Mouse (Mus musculus): Measurements from ENCODE around the gene Rtraf. TPM values are rescaled to one million over a fixed set of nuclear protein-coding genes. Genes with fewer than 3 reads are reported as not detected.
A peak's percentile ranks its signal among the peaks of the same experiment; 100 is the strongest.

Rtraf gene
- total RNA-seq, 2 experiments from 2014 or later: 67.2 to 70.5 TPM

- no peak for DNase-seq
These were observed 22.0 kb downstream of the Rtraf start for GRCm38 (mm10) chr14:19801474-19802215.

GRCm38 (mm10) chr14:19800485-19800884, 23.1 kb downstream of the Rtraf start:
- no peak for DNase-seq

GRCm38 (mm10) chr14:19796541-19797304, 26.9 kb downstream of the Rtraf start:
- no peak for DNase-seq

GRCm38 (mm10) chr14:19794881-19795280, 28.7 kb downstream of the Rtraf start:
- DNase-seq: no peak

- DNase-seq: no peak
These were observed 35.2 kb downstream of the Rtraf start for GRCm38 (mm10) chr14:19788443-19788842.

- no peak for DNase-seq
These were observed 37.6 kb downstream of the Rtraf start for GRCm38 (mm10) chr14:19785797-19786588.

GRCm38 (mm10) chr14:19777945-19778344, 45.7 kb downstream of the Rtraf start:
- no peak for DNase-seq

GRCm38 (mm10) chr14:19777365-19777764, 46.3 kb downstream of the Rtraf start:
- no peak for DNase-seq

GRCm38 (mm10) chr14:19776890-19777289, 46.7 kb downstream of the Rtraf start:
- no peak for DNase-seq

GRCm38 (mm10) chr14:19776179-19776578, 47.4 kb downstream of the Rtraf start:
- DNase-seq: no peak

GRCm38 (mm10) chr14:19775491-19775890, 48.1 kb downstream of the Rtraf start:
- DNase-seq: no peak

- no peak for DNase-seq
These were observed 49.5 kb downstream of the Rtraf start for GRCm38 (mm10) chr14:19774036-19774628.

GRCm38 (mm10) chr14:19771173-19771572, 52.5 kb downstream of the Rtraf start:
- no peak for DNase-seq

- peak; percentile 74 for DNase-seq
These were observed 54.0 kb downstream of the Rtraf start for GRCm38 (mm10) chr14:19769441-19770200.

GRCm38 (mm10) chr14:19768648-19769047, 55.0 kb downstream of the Rtraf start:
- DNase-seq: no peak

- no peak for DNase-seq
These were observed 57.3 kb downstream of the Rtraf start for GRCm38 (mm10) chr14:19766380-19766649.

GRCm38 (mm10) chr14:19765539-19766379, 57.9 kb downstream of the Rtraf start:
- DNase-seq: no peak

GRCm38 (mm10) chr14:19764331-19764730, 59.3 kb downstream of the Rtraf start:
- DNase-seq: no peak

GRCm38 (mm10) chr14:19763527-19763926, 60.1 kb downstream of the Rtraf start:
- no peak for DNase-seq

GRCm38 (mm10) chr14:19762014-19762413, 61.6 kb downstream of the Rtraf start:
- DNase-seq: no peak
